In genomic region chr1:136875006-136875405, GRCm38 (mm10) we compare ENCODE assay signal across 25 mouse cellular contexts.
A peak's percentile ranks its signal among the peaks of the same experiment; 100 is the strongest.
DNase-seq lines count a peak whose midpoint lies in the region; ATAC-seq and TF ChIP-seq lines count a peak whose summit lies in the region.
"Had no signal": no experiment of that assay in that cellular context is flagged by ENCODE, and none has a peak within 500 bp of the region (broad histone marks: within the 10 kb centered on the region; RNA-seq: fewer than 3 reads in every experiment).

No protein-coding gene starts in this region.

- in situ Hi-C loops in Patski (cut with MboI; ENCODE audit: low pct_unique_long_range_greater_than_20kb) = no loop called here

- H3K27me3 ChIP-seq in Patski = no peaks in the 10 kb centered on the region
- H3K27me3 ChIP-seq: CH12.LX; embryonic facial prominence, embryonic 12.5 days; embryonic facial prominence, embryonic 15.5 days; forebrain, embryonic 15.5 days; heart, embryonic 12.5 days; heart, embryonic 15.5 days; intestine, embryonic 15.5 days had no signal

- peak; percentile 86 for ATAC-seq in Patski
- ATAC-seq: forebrain, embryonic 15.5 days; hindbrain, embryonic 16.5 days; intestine, embryonic 15.5 days had no signal

- POLR2A ChIA-PET in Patski (lab: Charles Lee) = no interaction called here

- no peak for TF ChIP-seq CTCF in Patski (IDR thresholded peaks at IDR 0.05)

- CTCF ChIA-PET in Patski (lab: Charles Lee) = no interaction called here

- peak; percentile 57 for DNase-seq in Patski (ENCODE audit: low read depth, low spot score)
- peak; percentile 79 for DNase-seq in adrenal gland, adult 2 months
- peak; percentile 74 for DNase-seq in adrenal gland, postnatal 14 days
- no peak for DNase-seq in thymus, postnatal 10 days (ENCODE audit: low spot score in 2 of 2)
- no peak for DNase-seq in cerebellum, adult 9-11 months
- DNase-seq in left cerebral cortex, adult 8-10 months (ENCODE audit: low spot score in 2 of 2) = no peak
- DNase-seq: B cell, adult 2 months; cerebellum, adult 11-12 months; cerebellum, adult 8-10 months; cerebellum, postnatal 14 days; gastrocnemius, postnatal 10 days; gastrocnemius, postnatal 36 days; heart, adult 18-20 months; heart, postnatal 10 days; heart, postnatal 36 days; kidney, adult 11 months; kidney, adult 8-10 months had no signal

Comparison
In these comparisons a context has a peak if more than half of its experiments do, and no peak if none do; other contexts are left out.
1. DNase-seq: peak in Patski (single experiment), adrenal gland, adult 2 months (single experiment) and adrenal gland, postnatal 14 days (single experiment); none in thymus, postnatal 10 days (0 of 2), cerebellum, adult 9-11 months (single experiment) and left cerebral cortex, adult 8-10 months (0 of 2).